Mouse (Mus musculus): ENCODE data around the gene Loxl3. TPM values are rescaled to one million over a fixed set of nuclear protein-coding genes. Genes with fewer than 3 reads are reported as not detected.

Gene Loxl3
- total RNA-seq (2023): 1 to 10 TPM; 2.1 to 2.2 TPM

GRCm38 (mm10) chr6:83033249-83034185, at the start of gene Loxl3, which contains the start of gene Dok1:
Gene Loxl3, plus strand, starts transcription at chr6:83034173.
Gene Dok1, minus strand, starts transcription at chr6:83033471.

GRCm38 (mm10) chr6:83054074-83054851, 20.3 kb downstream of the Loxl3 start, which contains the start of gene Aup1:
Gene Aup1, plus strand, starts transcription at chr6:83054521.

GRCm38 (mm10) chr6:83054871-83055431, 21.0 kb downstream of the Loxl3 start, which contains the start of gene Htra2:
Gene Htra2, minus strand, starts transcription at chr6:83055273.

GRCm38 (mm10) chr6:83057790-83058189, 23.8 kb downstream of the Loxl3 start, which contains the start of gene Dqx1:
Gene Dqx1, plus strand, starts transcription at chr6:83057844.

GRCm38 (mm10) chr6:83070247-83070310, 36.1 kb downstream of the Loxl3 start, which contains the start of gene Tlx2:
Gene Tlx2, minus strand, starts transcription at chr6:83070293.

GRCm38 (mm10) chr6:83077630-83078323, 43.8 kb downstream of the Loxl3 start, which contains the start of gene Pcgf1:
Gene Pcgf1, plus strand, starts transcription at chr6:83077869.

GRCm38 (mm10) chr6:83086121-83087035, 52.4 kb downstream of the Loxl3 start, which contains the start of gene Lbx2:
Gene Lbx2, plus strand, starts transcription at chr6:83086367.

GRCm38 (mm10) chr6:83101316-83101687, 67.3 kb downstream of the Loxl3 start, which contains the start of the genes Ccdc142 and Gm42688:
Gene Ccdc142, plus strand, starts transcription at chr6:83101601.
Gene Gm42688, plus strand, starts transcription at chr6:83101617.

Other genes with a start within 250 kb of the Loxl3 start
- gene Sema4f, start 94.4 kb upstream of the Loxl3 start, total RNA-seq (2023): under 1 TPM; 0.27 to 0.60 TPM
- gene M1ap, start 87.3 kb upstream of the Loxl3 start, total RNA-seq (2023): 1 to 10 TPM; 1.8 to 2.7 TPM
- 10 to 100 TPM; 54.7 to 55.2 TPM for gene Dok1, start 702 bp upstream of the Loxl3 start, total RNA-seq (2023)
- 100 to 1,000 TPM; 353 to 380 TPM for gene Aup1, start 20.3 kb downstream of the Loxl3 start, total RNA-seq (2023)
- 100 to 1,000 TPM in 1 of 2 experiments, 10 to 100 TPM in 1; 94.4 to 101 TPM for gene Htra2, start 21.1 kb downstream of the Loxl3 start, total RNA-seq (2023)
- gene Dqx1, start 23.7 kb downstream of the Loxl3 start, total RNA-seq (2023): 1 to 10 TPM; 6.2 to 6.5 TPM
- not detected for gene Tlx2, start 36.1 kb downstream of the Loxl3 start, total RNA-seq (2023)
- gene Pcgf1, start 43.7 kb downstream of the Loxl3 start, total RNA-seq (2023): 10 to 100 TPM; 22.7 to 26.8 TPM
- gene Lbx2, start 52.2 kb downstream of the Loxl3 start, total RNA-seq (2023): not detected
- 1 to 10 TPM; 6.0 to 8.2 TPM for gene Ccdc142, start 67.4 kb downstream of the Loxl3 start, total RNA-seq (2023)
- gene Gm42688, start 67.4 kb downstream of the Loxl3 start, total RNA-seq (2023): 1 to 10 TPM; 5.8 to 6.9 TPM
- gene Mrpl53, start 74.9 kb downstream of the Loxl3 start, total RNA-seq (2023): 10 to 100 TPM; 23.5 to 23.7 TPM
- 10 to 100 TPM; 34.1 to 37.5 TPM for gene Mogs, start 81.3 kb downstream of the Loxl3 start, total RNA-seq (2023)
- 10 to 100 TPM; 23.8 to 26.6 TPM for gene Wbp1, start 87.4 kb downstream of the Loxl3 start, total RNA-seq (2023)
- 10 to 100 TPM; 26.6 to 28.6 TPM for gene Ino80b, start 91.3 kb downstream of the Loxl3 start, total RNA-seq (2023)
- gene Rtkn, start 101.3 kb downstream of the Loxl3 start, total RNA-seq (2023): under 1 TPM in 1 of 2 experiments, not detected in 1; 0.30 TPM
- gene Wdr54, start 122.2 kb downstream of the Loxl3 start, total RNA-seq (2023): under 1 TPM in 1 of 2 experiments, not detected in 1; 0.34 TPM
- not detected for gene 1700003E16Rik, start 122.2 kb downstream of the Loxl3 start, total RNA-seq (2023)
- 100 to 1,000 TPM; 127 TPM for gene Dctn1, start 131.7 kb downstream of the Loxl3 start, total RNA-seq (2023)
- gene Slc4a5, start 185.7 kb downstream of the Loxl3 start, total RNA-seq (2023): not detected